Mouse (Mus musculus): ENCODE measurements at regions not wholly inside any gene's neighbourhood (a gene's known extent, or its start where the extent isn't known, plus 50 kb on each side); places are given as distances from the start of the nearest gene placed in this dataset.
A peak's percentile ranks its signal among the peaks of the same experiment; 100 is the strongest.
"Not testable (repeated sequence)": the region's sequence is repeated elsewhere in the genome, so short reads cannot be mapped to it uniquely, and the experiment has no call there.

GRCm38 (mm10) chr8:99640543-99640942, 224.3 kb upstream of the Cdh8 start:
- H3K9me3 ChIP-seq (ENCODE audit: control insufficient read depth, low read length), result no peaks in the 10 kb centered on the region
- no peak overlapping the region for H3K4me3 ChIP-seq (ENCODE audit: low read depth, low read length)
- H3K36me3 ChIP-seq (ENCODE audit: control insufficient read depth, insufficient read depth, low read length), result no peaks in the 10 kb centered on the region
- ATAC-seq (ENCODE audit: low read depth) (no peak), DNase-seq (ENCODE audit: low spot score) (no peak)
- no peaks in the 10 kb centered on the region for H3K4me1 ChIP-seq (ENCODE audit: control insufficient read depth, insufficient read depth, low read length)
- no peak overlapping the region for H3K9ac ChIP-seq (ENCODE audit: low read depth, low read length)
- H3K4me2 ChIP-seq (ENCODE audit: low read depth, low read length), result no peak overlapping the region
- H3K27ac ChIP-seq (replicated peaks; ENCODE audit: low read depth, low read length), result no peak overlapping the region
- WGBS, result 65% methylated on average over 3 of the region's 3 CpGs
- H3K27me3 ChIP-seq (replicated peaks; ENCODE audit: control insufficient read depth, insufficient read depth, low read length), result no peaks in the 10 kb centered on the region

GRCm38 (mm10) chr8:99630958-99631357, 214.7 kb upstream of the Cdh8 start:
- H3K27ac ChIP-seq (replicated peaks; ENCODE audit: low read depth, low read length); H3K27me3 ChIP-seq (replicated peaks; ENCODE audit: control insufficient read depth, insufficient read depth, low read length); ATAC-seq (ENCODE audit: low read depth): not testable (repeated sequence)

GRCm38 (mm10) chr8:99621626-99622025, 205.4 kb upstream of the Cdh8 start:
- ATAC-seq (ENCODE audit: low read depth), result no peak
- WGBS, result 54% methylated on average over 2 of the region's 2 CpGs
- H3K4me3 ChIP-seq (ENCODE audit: low read depth, low read length), result no peak overlapping the region
- H3K4me1 ChIP-seq (ENCODE audit: control insufficient read depth, insufficient read depth, low read length), result no peaks in the 10 kb centered on the region
- H3K27me3 ChIP-seq (replicated peaks; ENCODE audit: control insufficient read depth, insufficient read depth, low read length), result no peaks in the 10 kb centered on the region
- no peak overlapping the region for H3K27ac ChIP-seq (replicated peaks; ENCODE audit: low read depth, low read length)
- H3K4me2 ChIP-seq (ENCODE audit: low read depth, low read length), result no peak overlapping the region
- no peak overlapping the region for H3K9ac ChIP-seq (ENCODE audit: low read depth, low read length)
- H3K9me3 ChIP-seq (ENCODE audit: control insufficient read depth, low read length), result 0 out of 2 replicates have a peak, but pooled peaks cover 3% of the 10 kb centered on the region
- no peaks in the 10 kb centered on the region for H3K36me3 ChIP-seq (ENCODE audit: control insufficient read depth, insufficient read depth, low read length)
- DNase-seq (ENCODE audit: low spot score), result no peak

More at GRCm38 (mm10) chr8:99630958-99631357, 214.7 kb upstream of the Cdh8 start:
- H3K4me3 ChIP-seq (ENCODE audit: low read depth, low read length); H3K9ac ChIP-seq (ENCODE audit: low read depth, low read length); H3K4me1 ChIP-seq (ENCODE audit: control insufficient read depth, insufficient read depth, low read length); DNase-seq (ENCODE audit: low spot score); H3K36me3 ChIP-seq (ENCODE audit: control insufficient read depth, insufficient read depth, low read length); H3K9me3 ChIP-seq (ENCODE audit: control insufficient read depth, low read length); H3K4me2 ChIP-seq (ENCODE audit: low read depth, low read length): not testable (repeated sequence)
- WGBS, result 86% methylated on average over 1 of the region's 1 CpGs

- not testable (repeated sequence) for H3K4me1 ChIP-seq (ENCODE audit: control insufficient read depth, insufficient read depth, low read length); H3K36me3 ChIP-seq (ENCODE audit: control insufficient read depth, insufficient read depth, low read length); H3K4me3 ChIP-seq (ENCODE audit: low read depth, low read length); H3K9ac ChIP-seq (ENCODE audit: low read depth, low read length); DNase-seq (ENCODE audit: low spot score); H3K27me3 ChIP-seq (replicated peaks; ENCODE audit: control insufficient read depth, insufficient read depth, low read length); H3K4me2 ChIP-seq (ENCODE audit: low read depth, low read length); H3K9me3 ChIP-seq (ENCODE audit: control insufficient read depth, low read length); H3K27ac ChIP-seq (replicated peaks; ENCODE audit: low read depth, low read length); ATAC-seq (ENCODE audit: low read depth)
- 57% methylated on average over 2 of the region's 2 CpGs for WGBS
Measured at GRCm38 (mm10) chr8:99604327-99604726, 188.1 kb upstream of the Cdh8 start.

GRCm38 (mm10) chr8:99591308-99592004, 175.2 kb upstream of the Cdh8 start:
- Histone ChIP-seq H3K9ac (ENCODE audit: low read depth, low read length) (no peak overlapping the region), H3K27me3 (replicated peaks; ENCODE audit: control insufficient read depth, insufficient read depth, low read length) (no peaks in the 10 kb centered on the region), H3K36me3 (ENCODE audit: control insufficient read depth, insufficient read depth, low read length) (no peaks in the 10 kb centered on the region), H3K9me3 (ENCODE audit: control insufficient read depth, low read length) (no peaks in the 10 kb centered on the region), H3K4me3 (ENCODE audit: low read depth, low read length) (no peak overlapping the region), H3K4me1 (ENCODE audit: control insufficient read depth, insufficient read depth, low read length) (no peaks in the 10 kb centered on the region), H3K4me2 (ENCODE audit: low read depth, low read length) (no peak overlapping the region), H3K27ac (replicated peaks; ENCODE audit: low read depth, low read length) (no peak overlapping the region)
- 0 out of 2 replicates have a peak, but pooled peaks have one; percentile 33 for ATAC-seq (ENCODE audit: low read depth)
- 69% methylated on average over 2 of the region's 2 CpGs for WGBS
- peak; percentile 18 for DNase-seq (ENCODE audit: low spot score)

GRCm38 (mm10) chr8:99544102-99544501, 127.8 kb upstream of the Cdh8 start:
- Histone ChIP-seq H3K36me3 (ENCODE audit: control insufficient read depth, insufficient read depth, low read length) (no peaks in the 10 kb centered on the region), H3K4me3 (ENCODE audit: low read depth, low read length) (no peak overlapping the region), H3K9ac (ENCODE audit: low read depth, low read length) (no peak overlapping the region), H3K4me1 (ENCODE audit: control insufficient read depth, insufficient read depth, low read length) (no peaks in the 10 kb centered on the region), H3K4me2 (ENCODE audit: low read depth, low read length) (no peak overlapping the region), H3K27ac (replicated peaks; ENCODE audit: low read depth, low read length) (no peak overlapping the region), H3K9me3 (ENCODE audit: control insufficient read depth, low read length) (no peaks in the 10 kb centered on the region), H3K27me3 (replicated peaks; ENCODE audit: control insufficient read depth, insufficient read depth, low read length) (no peaks in the 10 kb centered on the region)
- DNase-seq (ENCODE audit: low spot score) (no peak), ATAC-seq (ENCODE audit: low read depth) (no peak)
- WGBS, result 42% methylated on average over 1 of the region's 1 CpGs

GRCm38 (mm10) chr8:99532686-99533415, 116.6 kb upstream of the Cdh8 start:
- DNase-seq (ENCODE audit: low spot score) (peak; percentile 74), ATAC-seq (ENCODE audit: low read depth) (no peak)
- H3K4me3 ChIP-seq (ENCODE audit: low read depth, low read length), result no peak overlapping the region

GRCm38 (mm10) chr8:99502055-99502454, 85.8 kb upstream of the Cdh8 start:
- Histone ChIP-seq H3K36me3 (ENCODE audit: control insufficient read depth, insufficient read depth, low read length) (no peaks in the 10 kb centered on the region), H3K4me2 (ENCODE audit: low read depth, low read length) (no peak overlapping the region), H3K9me3 (ENCODE audit: control insufficient read depth, low read length) (no peaks in the 10 kb centered on the region), H3K27me3 (replicated peaks; ENCODE audit: control insufficient read depth, insufficient read depth, low read length) (no peaks in the 10 kb centered on the region), H3K4me3 (ENCODE audit: low read depth, low read length) (no peak overlapping the region), H3K9ac (ENCODE audit: low read depth, low read length) (no peak overlapping the region), H3K27ac (replicated peaks; ENCODE audit: low read depth, low read length) (no peak overlapping the region), H3K4me1 (ENCODE audit: control insufficient read depth, insufficient read depth, low read length) (no peaks in the 10 kb centered on the region)
- ATAC-seq (ENCODE audit: low read depth) (no peak), DNase-seq (ENCODE audit: low spot score) (no peak)
- WGBS, result 84% methylated on average over 3 of the region's 3 CpGs

More at GRCm38 (mm10) chr8:99532686-99533415, 116.6 kb upstream of the Cdh8 start:
- Histone ChIP-seq H3K36me3 (ENCODE audit: control insufficient read depth, insufficient read depth, low read length) (no peaks in the 10 kb centered on the region), H3K4me1 (ENCODE audit: control insufficient read depth, insufficient read depth, low read length) (no peaks in the 10 kb centered on the region), H3K4me2 (ENCODE audit: low read depth, low read length) (no peak overlapping the region), H3K9me3 (ENCODE audit: control insufficient read depth, low read length) (no peaks in the 10 kb centered on the region), H3K9ac (ENCODE audit: low read depth, low read length) (no peak overlapping the region), H3K27ac (replicated peaks; ENCODE audit: low read depth, low read length) (no peak overlapping the region), H3K27me3 (replicated peaks; ENCODE audit: control insufficient read depth, insufficient read depth, low read length) (no peaks in the 10 kb centered on the region)
- 65% methylated on average over 8 of the region's 8 CpGs for WGBS

Measured in embryonic facial prominence, embryonic 14.5 days (tissue).